Mouse (Mus musculus) heart, embryonic 10.5 days (tissue): ENCODE results near the gene B3galnt2. TPM values are rescaled to one million over a fixed set of nuclear protein-coding genes. Genes with fewer than 3 reads are reported as not detected.

Experiments used
- DNase-seq: peaks from one replicate; pipeline ENCODE4 v3.0.0-alpha.2; 2017; ENCODE audit warnings: low spot score
- H3K27ac ChIP-seq: fragments of 300-500 bp; sonication (generic); 2 replicates; pipeline ENCODE4 v1.5.1; 2016; ENCODE audit warnings: mild to moderate bottlenecking
- H3K27me3 ChIP-seq: fragments of 300-500 bp; sonication (generic); 2 replicates; pipeline ENCODE4 v1.6.1; 2016; ENCODE audit warnings: mild to moderate bottlenecking; ENCODE audit not compliant: poor library complexity, insufficient read depth, severe bottlenecking
- H3K36me3 ChIP-seq: fragments of 300-500 bp; sonication (generic); 2 replicates; pipeline ENCODE4 v1.6.1; 2016; ENCODE audit warnings: mild to moderate bottlenecking, moderate library complexity
- H3K4me1 ChIP-seq: fragments of 300-500 bp; sonication (generic); 2 replicates; pipeline ENCODE4 v1.6.1; 2016; ENCODE audit warnings: mild to moderate bottlenecking
- H3K4me3 ChIP-seq: fragments of 300-500 bp; sonication (generic); 2 replicates; pipeline ENCODE4 v1.5.1; 2016; ENCODE audit warnings: mild to moderate bottlenecking, moderate library complexity
- H3K9me3 ChIP-seq: fragments of 300-500 bp; sonication (generic); 2 replicates; pipeline ENCODE4 v1.6.1; 2016; ENCODE audit warnings: mild to moderate bottlenecking, moderate library complexity
- WGBS: fragments of 180-500 bp; shearing (Covaris S2); methylation state at CpG from one replicate; pipeline ENCODE4 v1.1.7; 2016; 5-methylcytosine and 5-hydroxymethylcytosine counted together
- polyA plus RNA-seq: library from polyadenylated mRNA; unstranded; fragments of >200 nt; fragmentation: Nextera tagmentation; extraction: Ambion mirVana; gene quantifications from 2 replicates; pipeline ENCODE4 v1.2.1, GENCODE M21; 2016

B3galnt2 gene
- polyA plus RNA-seq: 31.0 and 38.7 TPM in 2 replicates

GRCm38 (mm10) chr13:13953874-13954832, at the start of gene B3galnt2:
B3galnt2 (plus strand) TSS chr13:13954469.
- WGBS: under 1% methylated on average over 78 of the region's 78 CpGs
- peak within 1 kb of the TSS; percentile 91 for H3K4me3 ChIP-seq

GRCm38 (mm10) chr13:13911341-13911740, 42.9 kb upstream of the B3galnt2 start:
- Histone ChIP-seq H3K36me3 (no peaks in the 10 kb centered on the region), H3K9me3 (no peaks in the 10 kb centered on the region), H3K27ac (no peak overlapping the region), H3K27me3 (no peaks in the 10 kb centered on the region), H3K4me1 (no peaks in the 10 kb centered on the region), H3K4me3 (no peak overlapping the region)
- no peak for DNase-seq
- WGBS: 50% methylated on average over 2 of the region's 2 CpGs

More at GRCm38 (mm10) chr13:13953874-13954832, at the start of gene B3galnt2:
- Histone ChIP-seq H3K27ac (peak within 1 kb of the TSS; percentile 92), H3K9me3 (no peaks in the 10 kb centered on the region), H3K27me3 (no peaks in the 10 kb centered on the region), H3K36me3 (peaks cover 9% of the 10 kb centered on the region), H3K4me1 (peaks cover 7% of the 10 kb centered on the region; the same call in 1 of the 2 replicates)
- DNase-seq: peak; percentile 99

GRCm38 (mm10) chr13:13919396-13919795, 34.9 kb upstream of the B3galnt2 start:
- Histone ChIP-seq H3K4me1 (no peaks in the 10 kb centered on the region), H3K36me3 (no peaks in the 10 kb centered on the region), H3K27ac (no peak overlapping the region), H3K27me3 (no peaks in the 10 kb centered on the region), H3K9me3 (no peaks in the 10 kb centered on the region), H3K4me3 (no peak overlapping the region)
- no peak for DNase-seq
- WGBS: 89% methylated on average over 3 of the region's 3 CpGs

- Histone ChIP-seq H3K27me3 (no peaks in the 10 kb centered on the region), H3K4me1 (no peaks in the 10 kb centered on the region), H3K27ac (no peak overlapping the region), H3K4me3 (no peak overlapping the region), H3K36me3 (no peaks in the 10 kb centered on the region), H3K9me3 (no peaks in the 10 kb centered on the region)
- no peak for DNase-seq
These were observed 31.7 kb upstream of the B3galnt2 start for GRCm38 (mm10) chr13:13922526-13922925.

GRCm38 (mm10) chr13:13929982-13930381, 24.3 kb upstream of the B3galnt2 start:
- no peaks in the 10 kb centered on the region for H3K4me1 ChIP-seq
- H3K27me3 ChIP-seq: no peaks in the 10 kb centered on the region
- no peak for DNase-seq
- WGBS: 75% methylated on average over 2 of the region's 2 CpGs
- no peak overlapping the region for H3K27ac ChIP-seq
- no peaks in the 10 kb centered on the region for H3K9me3 ChIP-seq
- no peak overlapping the region for H3K4me3 ChIP-seq
- H3K36me3 ChIP-seq: no peaks in the 10 kb centered on the region

GRCm38 (mm10) chr13:13954931-13955330, 662 bp downstream of the B3galnt2 start:
- Histone ChIP-seq H3K36me3 (peaks cover 12% of the 10 kb centered on the region), H3K4me3 (peak overlapping the region; percentile 91), H3K9me3 (no peaks in the 10 kb centered on the region), H3K27ac (peak overlapping the region; percentile 92), H3K27me3 (no peaks in the 10 kb centered on the region), H3K4me1 (peaks cover 7% of the 10 kb centered on the region; the same call in 1 of the 2 replicates)
- WGBS: under 1% methylated on average over 29 of the region's 29 CpGs
- DNase-seq: peak; percentile 89

GRCm38 (mm10) chr13:13956686-13957085, 2.4 kb downstream of the B3galnt2 start:
- no peaks in the 10 kb centered on the region for H3K27me3 ChIP-seq
- no peak overlapping the region for H3K4me3 ChIP-seq
- WGBS: 89% methylated on average over 4 of the region's 4 CpGs
- H3K9me3 ChIP-seq: no peaks in the 10 kb centered on the region
- peaks cover 9% of the 10 kb centered on the region for H3K36me3 ChIP-seq
- DNase-seq: no peak
- H3K4me1 ChIP-seq: peaks cover 12% of the 10 kb centered on the region; the same call in 1 of the 2 replicates
- H3K27ac ChIP-seq: no peak overlapping the region

- WGBS: 80% methylated on average over 4 of the region's 4 CpGs
- no peak for DNase-seq
- peaks cover 17% of the 10 kb centered on the region for H3K36me3 ChIP-seq
- H3K4me1 ChIP-seq: peaks cover 18% of the 10 kb centered on the region
- H3K4me3 ChIP-seq: no peak overlapping the region
- no peak overlapping the region for H3K27ac ChIP-seq
- H3K9me3 ChIP-seq: no peaks in the 10 kb centered on the region
- H3K27me3 ChIP-seq: no peaks in the 10 kb centered on the region
These were observed 5.9 kb downstream of the B3galnt2 start for GRCm38 (mm10) chr13:13960211-13960610.

- Histone ChIP-seq H3K4me1 (peaks cover 17% of the 10 kb centered on the region), H3K27ac (no peak overlapping the region), H3K27me3 (no peaks in the 10 kb centered on the region), H3K9me3 (no peaks in the 10 kb centered on the region), H3K36me3 (peaks cover 17% of the 10 kb centered on the region), H3K4me3 (no peak overlapping the region)
- no peak for DNase-seq
- 45% methylated on average over 4 of the region's 4 CpGs for WGBS
These were observed 6.8 kb downstream of the B3galnt2 start for GRCm38 (mm10) chr13:13961046-13961445.

- no peak for DNase-seq
- Histone ChIP-seq H3K4me1 (peaks cover 17% of the 10 kb centered on the region), H3K4me3 (no peak overlapping the region), H3K27ac (no peak overlapping the region), H3K36me3 (peaks cover 22% of the 10 kb centered on the region), H3K9me3 (no peaks in the 10 kb centered on the region), H3K27me3 (no peaks in the 10 kb centered on the region)
- 60% methylated on average over 19 of the region's 19 CpGs for WGBS
These were observed 11.2 kb downstream of the B3galnt2 start for GRCm38 (mm10) chr13:13965388-13965964.

GRCm38 (mm10) chr13:13966172-13966571, 11.9 kb downstream of the B3galnt2 start:
- no peak overlapping the region for H3K27ac ChIP-seq
- H3K27me3 ChIP-seq: no peaks in the 10 kb centered on the region
- H3K4me3 ChIP-seq: no peak overlapping the region
- peaks cover 25% of the 10 kb centered on the region for H3K36me3 ChIP-seq
- no peaks in the 10 kb centered on the region for H3K9me3 ChIP-seq
- DNase-seq: no peak
- H3K4me1 ChIP-seq: peaks cover 17% of the 10 kb centered on the region
- whole genome bisulfite sequencing: 62% methylated on average over 4 of the region's 4 CpGs

GRCm38 (mm10) chr13:13968629-13969111, 14.4 kb downstream of the B3galnt2 start:
- H3K4me3 ChIP-seq: no peak overlapping the region
- H3K27me3 ChIP-seq: no peaks in the 10 kb centered on the region
- 79% methylated on average over 4 of the region's 4 CpGs for WGBS
- peaks cover 28% of the 10 kb centered on the region for H3K36me3 ChIP-seq
- no peaks in the 10 kb centered on the region for H3K9me3 ChIP-seq
- DNase-seq: peak; percentile 80
- peaks cover 13% of the 10 kb centered on the region for H3K4me1 ChIP-seq
- H3K27ac ChIP-seq: no peak overlapping the region

GRCm38 (mm10) chr13:13969796-13970195, 15.5 kb downstream of the B3galnt2 start:
- no peaks in the 10 kb centered on the region for H3K9me3 ChIP-seq
- H3K27ac ChIP-seq: no peak overlapping the region
- no peak for DNase-seq
- peaks cover 9% of the 10 kb centered on the region for H3K4me1 ChIP-seq
- no peak overlapping the region for H3K4me3 ChIP-seq
- whole genome bisulfite sequencing: 81% methylated on average over 1 of the region's 1 CpGs
- H3K27me3 ChIP-seq: no peaks in the 10 kb centered on the region
- peaks cover 22% of the 10 kb centered on the region for H3K36me3 ChIP-seq
